Mouse (Mus musculus) embryonic facial prominence, embryonic 15.5 days (tissue): ENCODE measurements at regions not wholly inside any gene's neighbourhood (a gene's known extent, or its start where the extent isn't known, plus 50 kb on each side); places are given as distances from the start of the nearest gene placed in this dataset.

Experiments
- ATAC-seq: fragments of 200-750 bp; cut with Nextera tagmentation; 2 replicates; pipeline ENCODE4 v1.8.0; 2017; ENCODE audit warnings: low read depth, moderate TSS enrichment; ENCODE audit not compliant: insufficient number of reproducible peaks, low FRiP score, low TSS enrichment
- H3K27ac ChIP-seq: fragments of 300-500 bp; sonication (generic); replicated peaks from 2 replicates; pipeline ENCODE4 v1.5.1; 2015; ENCODE audit warnings: mild to moderate bottlenecking, inconsistent platforms
- H3K27me3 ChIP-seq: fragments of 300-500 bp; sonication (generic); 2 replicates; pipeline ENCODE4 v1.6.1; 2015; ENCODE audit warnings: inconsistent platforms
- H3K36me3 ChIP-seq: fragments of 300-500 bp; sonication (generic); 2 replicates; pipeline ENCODE4 v1.6.1; 2015; ENCODE audit warnings: mild to moderate bottlenecking, inconsistent platforms
- H3K4me1 ChIP-seq: fragments of 300-500 bp; sonication (generic); 2 replicates; pipeline ENCODE4 v1.6.1; 2015; ENCODE audit warnings: inconsistent platforms
- H3K4me2 ChIP-seq: fragments of 300-500 bp; sonication (generic); replicated peaks from 2 replicates; pipeline ENCODE4 v1.6.1; 2015; ENCODE audit warnings: mild to moderate bottlenecking, inconsistent platforms
- H3K4me3 ChIP-seq: fragments of 300-500 bp; sonication (generic); replicated peaks from 2 replicates; pipeline ENCODE4 v1.5.1; 2015; ENCODE audit warnings: mild to moderate bottlenecking, inconsistent platforms
- H3K9ac ChIP-seq: fragments of 300-500 bp; sonication (generic); 2 replicates; pipeline ENCODE4 v1.6.1; 2015; ENCODE audit warnings: inconsistent platforms
- H3K9me3 ChIP-seq: fragments of 300-500 bp; sonication (generic); replicated peaks from 2 replicates; pipeline ENCODE4 v1.6.1; 2016; ENCODE audit warnings: inconsistent platforms
- WGBS: fragments of 180-500 bp; shearing (Covaris S2); methylation state at CpG from one replicate; pipeline ENCODE4 v1.1.7; 2015; 5-methylcytosine and 5-hydroxymethylcytosine counted together

GRCm38 (mm10) chr17:62310059-62310458 is 571.1 kb downstream of the Efna5 start:
- ATAC-seq, result no peak
- Histone ChIP-seq H3K4me2 (no peak overlapping the region), H3K4me3 (no peak overlapping the region), H3K36me3 (no peaks in the 10 kb centered on the region), H3K9me3 (no peaks in the 10 kb centered on the region), H3K4me1 (no peaks in the 10 kb centered on the region), H3K9ac (no peak overlapping the region), H3K27ac (no peak overlapping the region), H3K27me3 (no peaks in the 10 kb centered on the region)
- 55% methylated on average over 3 of the region's 3 CpGs for WGBS

GRCm38 (mm10) chr17:62307111-62307510 is 574.0 kb downstream of the Efna5 start:
- WGBS, result 73% methylated on average over 2 of the region's 2 CpGs
- no peaks in the 10 kb centered on the region for H3K4me1 ChIP-seq
- H3K9me3 ChIP-seq, result no peaks in the 10 kb centered on the region
- H3K4me3 ChIP-seq, result no peak overlapping the region
- H3K4me2 ChIP-seq, result no peak overlapping the region
- no peak overlapping the region for H3K27ac ChIP-seq
- ATAC-seq, result no peak
- no peaks in the 10 kb centered on the region for H3K27me3 ChIP-seq
- no peak overlapping the region for H3K9ac ChIP-seq
- H3K36me3 ChIP-seq, result no peaks in the 10 kb centered on the region

GRCm38 (mm10) chr17:62306524-62306923 is 574.6 kb downstream of the Efna5 start:
- ATAC-seq, result no peak
- 63% methylated on average over 1 of the region's 1 CpGs for WGBS
- Histone ChIP-seq H3K36me3 (no peaks in the 10 kb centered on the region), H3K4me3 (no peak overlapping the region), H3K9me3 (no peaks in the 10 kb centered on the region), H3K27me3 (no peaks in the 10 kb centered on the region), H3K27ac (no peak overlapping the region), H3K4me1 (no peaks in the 10 kb centered on the region), H3K9ac (no peak overlapping the region), H3K4me2 (no peak overlapping the region)

- Histone ChIP-seq H3K27me3 (no peaks in the 10 kb centered on the region), H3K36me3 (no peaks in the 10 kb centered on the region), H3K4me1 (no peaks in the 10 kb centered on the region), H3K9me3 (no peaks in the 10 kb centered on the region), H3K27ac (no peak overlapping the region), H3K4me3 (no peak overlapping the region), H3K9ac (no peak overlapping the region), H3K4me2 (no peak overlapping the region)
- no peak for ATAC-seq
- WGBS, result 47% methylated on average over 3 of the region's 3 CpGs
Observed at GRCm38 (mm10) chr17:62305140-62305539, 576.0 kb downstream of the Efna5 start.

GRCm38 (mm10) chr17:62304073-62304472 is 577.0 kb downstream of the Efna5 start:
- ATAC-seq, result no peak
- H3K9me3 ChIP-seq, result no peaks in the 10 kb centered on the region
- H3K4me1 ChIP-seq, result no peaks in the 10 kb centered on the region
- no peak overlapping the region for H3K27ac ChIP-seq
- no peak overlapping the region for H3K4me2 ChIP-seq
- WGBS, result 78% methylated on average over 3 of the region's 3 CpGs
- no peak overlapping the region for H3K9ac ChIP-seq
- H3K27me3 ChIP-seq, result no peaks in the 10 kb centered on the region
- H3K4me3 ChIP-seq, result no peak overlapping the region
- no peaks in the 10 kb centered on the region for H3K36me3 ChIP-seq

GRCm38 (mm10) chr17:62299875-62300274 is 581.2 kb downstream of the Efna5 start:
- ATAC-seq, result no peak
- H3K4me2 ChIP-seq, result no peak overlapping the region
- H3K36me3 ChIP-seq, result no peaks in the 10 kb centered on the region
- WGBS, result 41% methylated on average over 9 of the region's 9 CpGs
- no peak overlapping the region for H3K27ac ChIP-seq
- H3K9me3 ChIP-seq, result no peaks in the 10 kb centered on the region
- H3K9ac ChIP-seq, result no peak overlapping the region
- H3K4me1 ChIP-seq, result no peaks in the 10 kb centered on the region
- H3K27me3 ChIP-seq, result no peaks in the 10 kb centered on the region
- no peak overlapping the region for H3K4me3 ChIP-seq

- Histone ChIP-seq H3K27me3 (no peaks in the 10 kb centered on the region), H3K4me1 (no peaks in the 10 kb centered on the region), H3K27ac (no peak overlapping the region), H3K36me3 (no peaks in the 10 kb centered on the region), H3K4me3 (no peak overlapping the region), H3K9ac (no peak overlapping the region), H3K9me3 (no peaks in the 10 kb centered on the region), H3K4me2 (no peak overlapping the region)
- peak; percentile 19; the same call in 1 of the 2 replicates for ATAC-seq
- 46% methylated on average over 7 of the region's 7 CpGs for WGBS
Observed at GRCm38 (mm10) chr17:62297393-62298060, 583.6 kb downstream of the Efna5 start.

- Histone ChIP-seq H3K9me3 (no peaks in the 10 kb centered on the region), H3K36me3 (no peaks in the 10 kb centered on the region), H3K4me1 (no peaks in the 10 kb centered on the region), H3K4me2 (no peak overlapping the region), H3K9ac (no peak overlapping the region), H3K27ac (no peak overlapping the region), H3K27me3 (no peaks in the 10 kb centered on the region), H3K4me3 (no peak overlapping the region)
- ATAC-seq, result no peak
Observed at GRCm38 (mm10) chr17:62295412-62295811, 585.7 kb downstream of the Efna5 start.

GRCm38 (mm10) chr17:62292703-62293102 is 588.4 kb downstream of the Efna5 start:
- H3K27ac ChIP-seq, result no peak overlapping the region
- no peak overlapping the region for H3K4me3 ChIP-seq
- no peak overlapping the region for H3K9ac ChIP-seq
- no peaks in the 10 kb centered on the region for H3K9me3 ChIP-seq
- no peaks in the 10 kb centered on the region for H3K4me1 ChIP-seq
- no peaks in the 10 kb centered on the region for H3K36me3 ChIP-seq
- no peak overlapping the region for H3K4me2 ChIP-seq
- H3K27me3 ChIP-seq, result no peaks in the 10 kb centered on the region
- 82% methylated on average over 5 of the region's 5 CpGs for WGBS
- no peak for ATAC-seq

- Histone ChIP-seq H3K4me3 (no peak overlapping the region), H3K36me3 (no peaks in the 10 kb centered on the region), H3K27me3 (no peaks in the 10 kb centered on the region), H3K9ac (no peak overlapping the region), H3K4me2 (no peak overlapping the region), H3K27ac (no peak overlapping the region), H3K4me1 (no peaks in the 10 kb centered on the region), H3K9me3 (no peaks in the 10 kb centered on the region)
- ATAC-seq, result no peak
Observed at GRCm38 (mm10) chr17:62287666-62288065, 593.5 kb downstream of the Efna5 start.

- WGBS, result 74% methylated on average over 4 of the region's 4 CpGs
Observed at GRCm38 (mm10) chr17:62287127-62287526, 594.0 kb downstream of the Efna5 start.

More at GRCm38 (mm10) chr17:62287127-62287526, 594.0 kb downstream of the Efna5 start:
- no peaks in the 10 kb centered on the region for H3K36me3 ChIP-seq
- no peak overlapping the region for H3K4me2 ChIP-seq
- no peak overlapping the region for H3K4me3 ChIP-seq
- H3K27ac ChIP-seq, result no peak overlapping the region
- no peaks in the 10 kb centered on the region for H3K27me3 ChIP-seq
- H3K9me3 ChIP-seq, result no peaks in the 10 kb centered on the region
- no peak for ATAC-seq
- no peaks in the 10 kb centered on the region for H3K4me1 ChIP-seq
- no peak overlapping the region for H3K9ac ChIP-seq
